Mouse (Mus musculus): ENCODE measurements around the gene Olfr592. TPM values are rescaled to one million over a fixed set of nuclear protein-coding genes. Genes with fewer than 3 reads are reported as not detected.
"Not testable (repeated sequence)": the region's sequence is repeated elsewhere in the genome, so short reads cannot be mapped to it uniquely, and the experiment has no call there.

The Olfr592 gene
- not detected in 2 replicates for polyA plus RNA-seq (2012; rRNA removed)

DNA sequence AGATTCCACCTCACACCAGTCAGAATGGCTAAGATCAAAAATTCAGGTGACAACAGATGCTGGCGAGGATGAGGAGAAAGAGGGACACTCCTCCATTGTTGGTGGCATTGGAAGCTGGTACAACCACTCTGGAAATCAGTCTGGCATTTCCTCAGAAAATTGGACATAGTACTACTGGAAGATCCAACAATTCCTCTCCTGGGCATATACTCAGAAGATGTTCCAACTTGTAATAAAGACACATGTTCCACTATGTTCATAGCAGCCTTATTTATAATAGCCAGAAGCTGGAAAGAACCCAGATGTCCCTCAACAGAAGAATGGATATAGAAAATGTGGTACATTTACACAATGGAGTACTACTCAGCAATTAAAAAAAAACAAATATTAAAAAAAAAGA, at the start of gene Olfr592:
Olfr592 (plus strand) TSS at position 301 of the 400 bp plus-strand sequence.
- H3K27ac ChIP-seq (ENCODE audit: insufficient read depth, low read length); H3K4me1 ChIP-seq (ENCODE audit: control insufficient read depth, insufficient read depth, low read length): not testable (repeated sequence)

DNA sequence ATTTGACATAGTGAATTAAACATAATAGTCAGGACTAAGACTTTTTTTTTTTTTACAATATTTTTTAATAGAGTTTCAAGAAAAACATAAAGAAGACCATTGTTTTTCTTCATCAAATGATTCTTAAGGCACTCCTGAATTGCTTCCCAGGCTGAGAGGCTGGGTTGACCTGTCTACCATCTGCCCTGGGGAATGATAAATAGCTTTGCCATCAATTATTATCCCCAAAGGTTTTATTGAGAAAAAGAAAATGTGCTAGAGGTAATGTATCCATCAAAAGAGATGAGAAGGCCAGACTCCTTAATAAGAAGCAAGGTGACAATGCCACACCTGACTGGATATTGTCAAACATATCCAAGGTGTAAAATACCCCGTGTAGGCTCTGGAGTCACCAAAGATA, 44.0 kb upstream of the Olfr592 start, which contains the start of gene Olfr588-ps1:
Olfr588-ps1 (plus strand) TSS at position 301 of the 400 bp plus-strand sequence.
- TF ChIP-seq CTCF (IDR thresholded peaks at IDR 0.05; ENCODE audit: extremely low read depth, insufficient read depth, low read length) (no peak), POLR2A (IDR thresholded peaks at IDR 0.05; ENCODE audit: extremely low read depth, insufficient read depth, low read length) (no peak)
- Histone ChIP-seq H3K4me3 (ENCODE audit: insufficient read depth, low read length) (no peak within 1 kb of the TSS), H3K4me1 (ENCODE audit: control insufficient read depth, insufficient read depth, low read length) (no peaks in the 10 kb centered on the region), H3K27ac (ENCODE audit: insufficient read depth, low read length) (no peak within 1 kb of the TSS)

More for the DNA sequence above, at the start of gene Olfr592:
- H3K4me3 ChIP-seq (ENCODE audit: insufficient read depth, low read length): not testable (repeated sequence)

DNA sequence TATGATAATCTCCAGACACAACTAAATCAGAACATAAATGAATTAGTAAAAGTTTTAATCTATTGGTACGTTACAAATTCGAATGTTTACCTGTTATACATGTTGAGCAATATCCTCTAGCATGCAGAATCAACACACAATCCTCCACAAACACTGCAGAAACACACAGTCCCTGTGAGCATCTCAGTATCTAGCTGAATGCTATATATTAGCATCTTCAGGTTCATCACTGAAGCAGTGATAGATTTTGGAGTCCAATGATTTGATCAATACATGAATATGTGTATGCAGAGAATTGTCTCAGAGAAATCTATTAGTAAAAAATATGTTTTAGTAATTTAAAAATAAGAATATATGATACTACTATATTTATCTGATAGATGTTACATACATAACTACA, 28.3 kb upstream of the Olfr592 start, which contains the start of gene Olfr589:
Olfr589 (minus strand) TSS at position 101 of the 400 bp plus-strand sequence.
- no peak within 1 kb of the TSS for H3K4me3 ChIP-seq (ENCODE audit: insufficient read depth, low read length)
- no peaks in the 10 kb centered on the region for H3K4me1 ChIP-seq (ENCODE audit: control insufficient read depth, insufficient read depth, low read length)
- TF ChIP-seq CTCF (IDR thresholded peaks at IDR 0.05; ENCODE audit: extremely low read depth, insufficient read depth, low read length): no peak
- no peak for TF ChIP-seq POLR2A (IDR thresholded peaks at IDR 0.05; ENCODE audit: extremely low read depth, insufficient read depth, low read length)
- no peak within 1 kb of the TSS for H3K27ac ChIP-seq (ENCODE audit: insufficient read depth, low read length)

DNA sequence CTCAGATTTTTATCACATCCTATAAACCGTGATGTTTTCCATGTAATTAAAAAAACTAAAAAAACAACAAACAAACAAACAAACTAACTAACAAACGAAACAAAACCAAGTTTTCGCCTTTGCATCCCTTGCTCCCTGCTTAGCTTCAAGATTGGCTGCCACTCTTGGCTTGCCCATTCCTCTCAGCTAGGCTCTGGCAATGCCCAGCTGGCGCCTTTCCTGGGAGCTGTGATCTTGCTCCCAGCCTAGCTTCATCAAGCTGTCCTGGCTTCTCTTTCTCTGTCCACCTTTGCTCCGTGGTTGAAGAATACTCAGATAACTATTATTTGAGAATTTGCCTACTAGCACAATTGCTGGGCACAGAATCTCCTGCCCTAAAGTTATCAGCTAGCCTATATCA, 14.9 kb upstream of the Olfr592 start:
- Histone ChIP-seq H3K27ac (ENCODE audit: insufficient read depth, low read length) (no peak overlapping the region), H3K4me1 (ENCODE audit: control insufficient read depth, insufficient read depth, low read length) (no peaks in the 10 kb centered on the region), H3K4me3 (ENCODE audit: insufficient read depth, low read length) (no peak overlapping the region)
- no peak for TF ChIP-seq POLR2A (IDR thresholded peaks at IDR 0.05; ENCODE audit: extremely low read depth, insufficient read depth, low read length)
- TF ChIP-seq CTCF (IDR thresholded peaks at IDR 0.05; ENCODE audit: extremely low read depth, insufficient read depth, low read length): no peak

DNA sequence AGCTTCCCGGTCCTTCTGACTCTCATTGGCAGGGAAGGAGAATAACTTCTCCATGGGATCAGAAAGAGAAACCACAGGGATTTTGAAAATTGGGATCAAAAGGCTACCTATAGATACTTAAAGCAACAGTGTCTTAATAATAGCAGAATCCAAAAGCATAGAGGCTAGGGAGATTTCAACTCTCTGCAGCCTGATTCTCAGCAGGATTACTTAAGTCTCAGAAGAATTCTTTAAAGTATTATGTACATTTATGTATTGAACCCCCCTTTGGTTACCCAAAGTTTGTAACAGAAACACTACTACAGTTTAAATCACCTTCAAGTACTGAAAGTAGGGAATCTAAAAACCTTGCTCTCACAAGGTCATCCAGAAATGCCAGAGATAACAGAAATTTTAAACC, 6.4 kb upstream of the Olfr592 start, which contains the start of gene Olfr591:
Olfr591 (minus strand) TSS at position 101 of the 400 bp plus-strand sequence.
- H3K4me1 ChIP-seq (ENCODE audit: control insufficient read depth, insufficient read depth, low read length): no peaks in the 10 kb centered on the region
- no peak for TF ChIP-seq POLR2A (IDR thresholded peaks at IDR 0.05; ENCODE audit: extremely low read depth, insufficient read depth, low read length)
- TF ChIP-seq CTCF (IDR thresholded peaks at IDR 0.05; ENCODE audit: extremely low read depth, insufficient read depth, low read length): no peak
- no peak within 1 kb of the TSS for H3K27ac ChIP-seq (ENCODE audit: insufficient read depth, low read length)
- no peak within 1 kb of the TSS for H3K4me3 ChIP-seq (ENCODE audit: insufficient read depth, low read length)

DNA sequence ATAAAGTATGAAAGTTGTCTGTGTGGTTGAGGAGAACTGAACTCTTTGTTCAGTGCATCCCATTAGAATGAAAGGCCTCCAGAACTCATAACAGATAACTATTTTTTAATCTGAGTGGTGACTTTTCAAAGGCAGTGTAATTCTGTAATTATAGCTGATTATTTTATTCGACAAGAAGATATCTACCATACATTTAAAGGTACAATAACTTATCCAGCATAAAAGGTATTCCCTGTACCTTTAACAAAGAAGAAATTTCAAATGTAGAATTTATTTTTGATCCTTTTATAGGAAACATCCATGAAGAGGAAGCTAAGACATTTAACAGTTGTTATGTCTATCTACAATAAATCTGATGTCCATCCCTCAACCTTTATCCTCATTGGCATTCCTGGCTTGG, 27.0 kb downstream of the Olfr592 start, which contains the start of gene Olfr593:
Olfr593 (plus strand) TSS at position 301 of the 400 bp plus-strand sequence.
- Histone ChIP-seq H3K4me1 (ENCODE audit: control insufficient read depth, insufficient read depth, low read length) (no peaks in the 10 kb centered on the region), H3K4me3 (ENCODE audit: insufficient read depth, low read length) (no peak within 1 kb of the TSS), H3K27ac (ENCODE audit: insufficient read depth, low read length) (no peak within 1 kb of the TSS)
- TF ChIP-seq CTCF (IDR thresholded peaks at IDR 0.05; ENCODE audit: extremely low read depth, insufficient read depth, low read length) (no peak), POLR2A (IDR thresholded peaks at IDR 0.05; ENCODE audit: extremely low read depth, insufficient read depth, low read length) (no peak)

DNA sequence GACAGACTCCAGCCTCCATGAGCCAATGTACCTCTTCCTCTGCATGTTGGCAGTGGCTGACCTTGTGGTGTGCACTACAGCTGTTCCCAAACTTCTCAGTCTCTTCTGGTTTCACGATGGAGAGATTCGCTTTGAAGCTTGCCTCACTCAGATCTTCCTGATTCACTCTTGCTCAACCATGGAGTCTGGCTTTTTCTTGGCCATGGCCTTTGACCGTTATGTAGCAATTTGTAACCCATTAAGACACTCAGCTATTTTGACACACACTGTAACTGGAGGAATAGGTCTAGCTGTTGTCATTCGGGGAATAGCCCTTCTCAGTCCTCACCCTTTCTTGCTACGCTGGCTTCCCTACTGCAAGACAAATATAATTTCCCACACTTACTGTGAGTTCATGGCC, 27.4 kb downstream of the Olfr592 start:
- not testable (repeated sequence) for H3K4me3 ChIP-seq (ENCODE audit: insufficient read depth, low read length); H3K27ac ChIP-seq (ENCODE audit: insufficient read depth, low read length); H3K4me1 ChIP-seq (ENCODE audit: control insufficient read depth, insufficient read depth, low read length)

DNA sequence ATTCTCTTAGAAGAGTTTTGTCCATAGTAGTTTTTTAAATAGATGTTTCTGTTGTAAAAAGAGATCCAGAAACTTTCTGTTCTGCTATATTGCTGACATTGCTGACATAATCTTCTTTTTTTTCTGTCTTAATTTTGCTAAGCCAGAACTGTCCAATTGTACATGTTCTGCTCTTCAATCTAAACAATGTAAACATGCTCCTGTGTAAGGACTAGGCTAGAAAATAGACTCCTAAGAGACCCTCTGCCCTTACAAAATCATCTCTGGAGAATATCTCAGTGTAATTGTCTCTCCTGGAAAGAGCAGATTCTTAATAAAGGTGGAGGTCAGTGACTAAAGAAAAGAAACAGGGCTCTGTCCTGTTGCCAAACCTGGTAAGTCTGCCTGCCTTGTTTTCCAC, 32.1 kb downstream of the Olfr592 start, which contains the start of gene Olfr594:
Olfr594 (plus strand) TSS at position 301 of the 400 bp plus-strand sequence.
- H3K27ac ChIP-seq (ENCODE audit: insufficient read depth, low read length): no peak within 1 kb of the TSS
- H3K4me1 ChIP-seq (ENCODE audit: control insufficient read depth, insufficient read depth, low read length): no peaks in the 10 kb centered on the region
- H3K4me3 ChIP-seq (ENCODE audit: insufficient read depth, low read length): no peak within 1 kb of the TSS
- no peak for TF ChIP-seq POLR2A (IDR thresholded peaks at IDR 0.05; ENCODE audit: extremely low read depth, insufficient read depth, low read length)
- TF ChIP-seq CTCF (IDR thresholded peaks at IDR 0.05; ENCODE audit: extremely low read depth, insufficient read depth, low read length): no peak

Other genes starting within 250 kb of the Olfr592 start
- gene Olfr573-ps1, start 242.2 kb upstream of the Olfr592 start, polyA plus RNA-seq (2012; rRNA removed): not detected in 2 replicates
- gene Olfr574, start 236.3 kb upstream of the Olfr592 start, polyA plus RNA-seq (2012; rRNA removed): not detected in 2 replicates
- not detected in 2 replicates for gene Olfr575, start 226.0 kb upstream of the Olfr592 start, polyA plus RNA-seq (2012; rRNA removed)
- not detected in 2 replicates for gene Olfr576, start 222.1 kb upstream of the Olfr592 start, polyA plus RNA-seq (2012; rRNA removed)
- not detected in 2 replicates for gene Olfr577, start 208.9 kb upstream of the Olfr592 start, polyA plus RNA-seq (2012; rRNA removed)
- not detected in 2 replicates for gene Olfr578, start 195.5 kb upstream of the Olfr592 start, polyA plus RNA-seq (2012; rRNA removed)
- gene Olfr582, start 146.8 kb upstream of the Olfr592 start, polyA plus RNA-seq (2012; rRNA removed): not detected in 2 replicates
- gene Olfr583, start 133.5 kb upstream of the Olfr592 start, polyA plus RNA-seq (2012; rRNA removed): not detected in 2 replicates
- not detected in 2 replicates for gene Olfr584, start 102.9 kb upstream of the Olfr592 start, polyA plus RNA-seq (2012; rRNA removed)
- gene Olfr585, start 87.1 kb upstream of the Olfr592 start, polyA plus RNA-seq (2012; rRNA removed): not detected in 2 replicates
- not detected in 2 replicates for gene Olfr586, start 59.2 kb upstream of the Olfr592 start, polyA plus RNA-seq (2012; rRNA removed)
- gene Olfr588-ps1, start 43.9 kb upstream of the Olfr592 start, polyA plus RNA-seq (2012; rRNA removed): not detected in 2 replicates
- gene Olfr589, start 28.4 kb upstream of the Olfr592 start, polyA plus RNA-seq (2012; rRNA removed): not detected in 2 replicates
- not detected in 2 replicates for gene Olfr591, start 6.5 kb upstream of the Olfr592 start, polyA plus RNA-seq (2012; rRNA removed)
- not detected in 2 replicates for gene Olfr593, start 27.1 kb downstream of the Olfr592 start, polyA plus RNA-seq (2012; rRNA removed)
- gene Olfr594, start 32.2 kb downstream of the Olfr592 start, polyA plus RNA-seq (2012; rRNA removed): not detected in 2 replicates
- not detected in 2 replicates for gene Usp17ld, start 67.7 kb downstream of the Olfr592 start, polyA plus RNA-seq (2012; rRNA removed)
- not detected in 2 replicates for gene Olfr596, start 120.8 kb downstream of the Olfr592 start, polyA plus RNA-seq (2012; rRNA removed)
- not detected in 2 replicates for gene Olfr597, start 131.5 kb downstream of the Olfr592 start, polyA plus RNA-seq (2012; rRNA removed)
- not detected in 2 replicates for gene Olfr598, start 138.8 kb downstream of the Olfr592 start, polyA plus RNA-seq (2012; rRNA removed)
- not detected in 2 replicates for gene Olfr599, start 151.1 kb downstream of the Olfr592 start, polyA plus RNA-seq (2012; rRNA removed)
- not detected in 2 replicates for gene Olfr600, start 164.9 kb downstream of the Olfr592 start, polyA plus RNA-seq (2012; rRNA removed)
- gene Olfr601, start 177.9 kb downstream of the Olfr592 start, polyA plus RNA-seq (2012; rRNA removed): not detected in 2 replicates
- not detected in 2 replicates for gene Olfr603, start 201.4 kb downstream of the Olfr592 start, polyA plus RNA-seq (2012; rRNA removed)
- not detected in 2 replicates for gene Usp17lc, start 230.3 kb downstream of the Olfr592 start, polyA plus RNA-seq (2012; rRNA removed)